Mouse (Mus musculus): ENCODE data around the gene Acadl.

DNA sequence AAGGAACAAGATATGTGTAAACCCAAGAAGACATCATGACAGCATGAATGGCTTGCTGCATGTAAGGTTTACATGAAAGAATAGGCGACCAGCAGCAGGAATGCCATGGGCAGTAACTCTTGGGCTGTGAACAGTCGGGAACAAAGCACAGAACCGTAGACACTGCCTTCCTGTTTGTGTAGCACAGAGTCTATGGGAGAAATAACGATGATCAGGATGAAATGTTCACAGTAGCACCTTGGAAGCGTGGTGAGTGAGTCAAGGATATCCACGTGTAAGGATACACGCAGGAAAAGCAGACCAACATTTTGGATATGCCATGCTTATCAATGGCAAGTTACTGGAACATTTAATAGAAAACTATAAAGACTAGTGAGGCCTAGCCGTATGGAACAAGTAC lies 48.3 kb downstream of the Acadl start:
- no peak for TF ChIP-seq CTCF (IDR thresholded peaks at IDR 0.05; ENCODE audit: borderline replicate concordance, control insufficient read depth, extremely low read depth, insufficient read depth, low read length, poor library complexity)
- TF ChIP-seq POLR2A (IDR thresholded peaks at IDR 0.05; ENCODE audit: control insufficient read depth, extremely low read depth, insufficient read depth, low read length, poor library complexity), result no peak
